Mouse (Mus musculus) megakaryocyte progenitor cell, adult 5-6 weeks (primary cell): ENCODE measurements at regions not wholly inside any gene's neighbourhood (a gene's known extent, or its start where the extent isn't known, plus 50 kb on each side); places are given as distances from the start of the nearest gene placed in this dataset.

ENCODE experiments used
- ATAC-seq: replicated peaks from 2 replicates; pipeline ENCODE4 v1.8.0; 2016; ENCODE audit warnings: mild to moderate bottlenecking, moderate TSS enrichment, inconsistent platforms; ENCODE audit not compliant: poor library complexity

GRCm38 (mm10) chr4:56084205-56084604, 551.9 kb upstream of the Klf4 start:
- ATAC-seq, result no peak

- no peak for ATAC-seq
Observed at GRCm38 (mm10) chr4:56082411-56082810, 550.1 kb upstream of the Klf4 start.

GRCm38 (mm10) chr4:56080960-56081359, 548.7 kb upstream of the Klf4 start:
- 0 out of 2 replicates have a peak, but pooled peaks have one; percentile 17 for ATAC-seq

- no peak for ATAC-seq
Observed at GRCm38 (mm10) chr4:56070664-56071334, 538.5 kb upstream of the Klf4 start.

- no peak for ATAC-seq
Observed at GRCm38 (mm10) chr4:56068859-56069258, 536.6 kb upstream of the Klf4 start.

GRCm38 (mm10) chr4:56064657-56065056, 532.4 kb upstream of the Klf4 start:
- no peak for ATAC-seq

- ATAC-seq, result no peak
Observed at GRCm38 (mm10) chr4:56051792-56052380, 519.6 kb upstream of the Klf4 start.

GRCm38 (mm10) chr4:56039327-56039726, 507.1 kb upstream of the Klf4 start:
- no peak for ATAC-seq

GRCm38 (mm10) chr4:56036334-56036733, 504.1 kb upstream of the Klf4 start:
- ATAC-seq, result no peak

- no peak for ATAC-seq
Observed at GRCm38 (mm10) chr4:56035543-56035942, 503.3 kb upstream of the Klf4 start.

- ATAC-seq, result no peak
Observed at GRCm38 (mm10) chr4:56028441-56028840, 496.2 kb upstream of the Klf4 start.

GRCm38 (mm10) chr4:56027258-56027657, 495.0 kb upstream of the Klf4 start:
- no peak for ATAC-seq

- ATAC-seq, result no peak
Observed at GRCm38 (mm10) chr4:56024478-56024877, 492.2 kb upstream of the Klf4 start.

GRCm38 (mm10) chr4:56018212-56018611, 485.9 kb upstream of the Klf4 start:
- ATAC-seq, result no peak

- ATAC-seq, result no peak
Observed at GRCm38 (mm10) chr4:56015481-56015880, 483.2 kb upstream of the Klf4 start.

- ATAC-seq, result no peak
Observed at GRCm38 (mm10) chr4:56008287-56008686, 476.0 kb upstream of the Klf4 start.

- ATAC-seq, result no peak
Observed at GRCm38 (mm10) chr4:56004227-56004626, 472.0 kb upstream of the Klf4 start.

GRCm38 (mm10) chr4:56001312-56001731, 469.1 kb upstream of the Klf4 start:
- no peak for ATAC-seq

- ATAC-seq, result no peak
Observed at GRCm38 (mm10) chr4:55984026-55984425, 451.8 kb upstream of the Klf4 start.

GRCm38 (mm10) chr4:55978539-55978938, 446.3 kb upstream of the Klf4 start:
- no peak for ATAC-seq

GRCm38 (mm10) chr4:55976265-55976664, 444.0 kb upstream of the Klf4 start:
- ATAC-seq, result no peak

GRCm38 (mm10) chr4:55973706-55974105, 441.4 kb upstream of the Klf4 start:
- ATAC-seq, result no peak
